Mouse (Mus musculus) heart, postnatal 0 days (tissue): ENCODE data around the gene C1s2. TPM values are rescaled to one million over a fixed set of nuclear protein-coding genes. Genes with fewer than 3 reads are reported as not detected.
"Not testable (repeated sequence)": the region's sequence is repeated elsewhere in the genome, so short reads cannot be mapped to it uniquely, and the experiment has no call there.

ENCODE experiments used
- ATAC-seq: fragments of 200-750 bp; cut with Nextera tagmentation; 2 replicates; pipeline ENCODE4 v1.8.0; 2017; ENCODE audit warnings: low read depth, moderate number of reproducible peaks, moderate library complexity; ENCODE audit not compliant: insufficient read depth
- DNase-seq: peaks from one replicate; pipeline ENCODE4 v3.0.0-alpha.2; 2016; ENCODE audit warnings: low spot score
- H3K27ac ChIP-seq: fragments of 300-500 bp; sonication (generic); 2 replicates; pipeline ENCODE4 v1.5.1; 2014; ENCODE audit warnings: low read depth, mild to moderate bottlenecking
- H3K27me3 ChIP-seq: fragments of 300-500 bp; sonication (generic); 2 replicates; pipeline ENCODE4 v1.6.1; 2014; ENCODE audit warnings: low read length, mixed read lengths; ENCODE audit not compliant: control insufficient read depth, insufficient read depth
- H3K36me3 ChIP-seq: fragments of 300-500 bp; sonication (generic); replicated peaks from 2 replicates; pipeline ENCODE4 v1.6.1; 2014; ENCODE audit warnings: low read length, mixed read lengths; ENCODE audit not compliant: control insufficient read depth, insufficient read depth
- H3K4me1 ChIP-seq: fragments of 300-500 bp; sonication (generic); 2 replicates; pipeline ENCODE4 v1.6.1; 2014; ENCODE audit warnings: antibody characterized with exemption; ENCODE audit not compliant: control insufficient read depth, insufficient read depth
- H3K4me2 ChIP-seq: fragments of 300-500 bp; sonication (generic); 2 replicates; pipeline ENCODE4 v1.6.1; 2014; ENCODE audit warnings: low read depth, mild to moderate bottlenecking, low read length, moderate library complexity
- H3K4me3 ChIP-seq: fragments of 300-500 bp; sonication (generic); 2 replicates; pipeline ENCODE4 v1.5.1; 2014; ENCODE audit warnings: low read depth, low read length
- H3K9ac ChIP-seq: fragments of 300-500 bp; sonication (generic); replicated peaks from 2 replicates; pipeline ENCODE4 v1.6.1; 2014; ENCODE audit warnings: low read depth, low read length, mixed read lengths
- H3K9me3 ChIP-seq: fragments of 300-500 bp; sonication (generic); replicated peaks from 2 replicates; pipeline ENCODE4 v1.6.1; 2016; ENCODE audit warnings: low read length; ENCODE audit not compliant: control insufficient read depth
- CTCF ChIP-seq: IDR thresholded peaks from 2 replicates; pipeline ENCODE4 v1.5.1; 2016; ENCODE audit warnings: antibody characterized with exemption, control low read depth, low read depth
- EP300 ChIP-seq: IDR thresholded peaks from 2 replicates; pipeline ENCODE4 v1.6.1; 2016; ENCODE audit warnings: antibody characterized with exemption, low read depth
- WGBS: fragments of 180-500 bp; shearing (Covaris S2); extraction: QIAGEN DNeasy Blood & Tissue Kit; methylation state at CpG from one replicate; pipeline ENCODE4 v1.1.7; 2014; 5-methylcytosine and 5-hydroxymethylcytosine counted together
- polyA plus RNA-seq: library from polyadenylated mRNA; unstranded; fragments of >200 nt; fragmentation: Nextera tagmentation; extraction: Ambion mirVana; gene quantifications from 2 replicates; pipeline ENCODE4 v1.2.1, GENCODE M21; 2015
- total RNA-seq: library from RNA; depleted of rRNA; stranded (reverse); fragments of >200 nt; gene quantifications from 2 replicates; pipeline ENCODE4 v1.2.3, GENCODE M21; 2014; ENCODE audit warnings: low replicate concordance; rRNA removed

The C1s2 gene
- total and polyA plus RNA-seq, 2 experiments from 2014 or later = 0.08 TPM; not detected in 1

- TF ChIP-seq CTCF (no peak), EP300 (no peak)
- Histone ChIP-seq H3K9me3 (no peaks in the 10 kb centered on the region), H3K27ac (no peak overlapping the region), H3K4me3 (no peak overlapping the region), H3K4me2 (no peak overlapping the region), H3K9ac (no peak overlapping the region), H3K27me3 (no peaks in the 10 kb centered on the region), H3K36me3 (no peaks in the 10 kb centered on the region), H3K4me1 (no peaks in the 10 kb centered on the region)
- ATAC-seq (no peak), DNase-seq (no peak)
- WGBS = 77% methylated on average over 1 of the region's 1 CpGs
These were observed 53.7 kb downstream of the C1s2 start for GRCm38 (mm10) chr6:124582231-124582630.

- not testable (repeated sequence) for DNase-seq, H3K36me3 ChIP-seq, H3K4me2 ChIP-seq, H3K9ac ChIP-seq, H3K9me3 ChIP-seq, H3K4me3 ChIP-seq, H3K27me3 ChIP-seq, ATAC-seq, H3K27ac ChIP-seq, H3K4me1 ChIP-seq
- 62% methylated on average over 6 of the region's 7 CpGs for WGBS
These were observed 55.7 kb downstream of the C1s2 start for GRCm38 (mm10) chr6:124580155-124580554.

- H3K4me3 ChIP-seq, H3K27me3 ChIP-seq, DNase-seq, H3K36me3 ChIP-seq, H3K9me3 ChIP-seq, H3K4me1 ChIP-seq, H3K9ac ChIP-seq, H3K4me2 ChIP-seq, ATAC-seq, H3K27ac ChIP-seq: not testable (repeated sequence)
- 72% methylated on average over 3 of the region's 3 CpGs for WGBS
These were observed 60.7 kb downstream of the C1s2 start for GRCm38 (mm10) chr6:124575155-124575678.

Other genes with a start within 250 kb of the C1s2 start
- gene Pex5, start 221.0 kb downstream of the C1s2 start, total RNA-seq = 42.9 and 47.7 TPM in 2 replicates
- gene Pex5, start 221.0 kb downstream of the C1s2 start, polyA plus RNA-seq = 20.8 and 21.4 TPM in 2 replicates
- gene Clstn3, start 171.3 kb downstream of the C1s2 start, total RNA-seq = 0.23 and 0.84 TPM in 2 replicates
- 0.16 and 0.18 TPM in 2 replicates for gene Clstn3, start 171.3 kb downstream of the C1s2 start, polyA plus RNA-seq
- gene C1rl, start 143.0 kb downstream of the C1s2 start, total RNA-seq = 0.46 and 1.4 TPM in 2 replicates
- gene C1rl, start 143.0 kb downstream of the C1s2 start, polyA plus RNA-seq = 0.48 and 0.63 TPM in 2 replicates
- 3.9 and 11.1 TPM in 2 replicates for gene C1ra, start 123.7 kb downstream of the C1s2 start, total RNA-seq
- gene C1ra, start 123.7 kb downstream of the C1s2 start, polyA plus RNA-seq = 3.1 and 4.3 TPM in 2 replicates
- 1.1 and 7.0 TPM in 2 replicates for gene C1s1, start 93.7 kb downstream of the C1s2 start, total RNA-seq
- 2.7 and 3.7 TPM in 2 replicates for gene C1s1, start 93.7 kb downstream of the C1s2 start, polyA plus RNA-seq
- not detected in 2 replicates for gene C1rb, start 65.8 kb downstream of the C1s2 start, total RNA-seq
- not detected in 2 replicates for gene C1rb, start 65.8 kb downstream of the C1s2 start, polyA plus RNA-seq
- gene Lpcat3, start 26.9 kb upstream of the C1s2 start, total RNA-seq = 49.3 and 50.5 TPM in 2 replicates
- gene Lpcat3, start 26.9 kb upstream of the C1s2 start, polyA plus RNA-seq = 61.1 and 62.7 TPM in 2 replicates
- 94.9 and 106 TPM in 2 replicates for gene Emg1, start 76.1 kb upstream of the C1s2 start, total RNA-seq
- 85.6 and 97.0 TPM in 2 replicates for gene Emg1, start 76.1 kb upstream of the C1s2 start, polyA plus RNA-seq
- gene Phb2, start 76.3 kb upstream of the C1s2 start, total RNA-seq = 407 and 409 TPM in 2 replicates
- gene Phb2, start 76.3 kb upstream of the C1s2 start, polyA plus RNA-seq = 423 and 432 TPM in 2 replicates
- 2.4 and 6.3 TPM in 2 replicates for gene Ptpn6, start 102.6 kb upstream of the C1s2 start, total RNA-seq
- 4.3 and 4.5 TPM in 2 replicates for gene Ptpn6, start 102.6 kb upstream of the C1s2 start, polyA plus RNA-seq
- 119 and 153 TPM in 2 replicates for gene Grcc10, start 105.3 kb upstream of the C1s2 start, total RNA-seq
- gene Grcc10, start 105.3 kb upstream of the C1s2 start, polyA plus RNA-seq = 492 and 535 TPM in 2 replicates
- not detected in 2 replicates for gene Gm45234, start 119.9 kb upstream of the C1s2 start, total RNA-seq
- gene Gm45234, start 119.9 kb upstream of the C1s2 start, polyA plus RNA-seq = not detected in 2 replicates
- gene Atn1, start 120.4 kb upstream of the C1s2 start, total RNA-seq = 7.8 and 8.5 TPM in 2 replicates
- 5.4 and 6.0 TPM in 2 replicates for gene Atn1, start 120.4 kb upstream of the C1s2 start, polyA plus RNA-seq
- gene Eno2, start 133.6 kb upstream of the C1s2 start, total RNA-seq = 1.7 and 4.1 TPM in 2 replicates
- gene Eno2, start 133.6 kb upstream of the C1s2 start, polyA plus RNA-seq = 1.3 and 1.5 TPM in 2 replicates
- gene Lrrc23, start 143.6 kb upstream of the C1s2 start, total RNA-seq = not detected in 2 replicates
- 0.95 TPM in 1 of 2 replicates, not detected in the other for gene Lrrc23, start 143.6 kb upstream of the C1s2 start, polyA plus RNA-seq
- gene Spsb2, start 172.6 kb upstream of the C1s2 start, total RNA-seq = 5.9 and 17.6 TPM in 2 replicates
- gene Spsb2, start 172.6 kb upstream of the C1s2 start, polyA plus RNA-seq = 7.0 and 7.7 TPM in 2 replicates
- 1,544 and 1,648 TPM in 2 replicates for gene Tpi1, start 178.2 kb upstream of the C1s2 start, total RNA-seq
- gene Tpi1, start 178.2 kb upstream of the C1s2 start, polyA plus RNA-seq = 1,138 and 1,142 TPM in 2 replicates
- gene Usp5, start 193.4 kb upstream of the C1s2 start, total RNA-seq = 92.2 and 126 TPM in 2 replicates
- gene Usp5, start 193.4 kb upstream of the C1s2 start, polyA plus RNA-seq = 66.4 and 73.5 TPM in 2 replicates
- 95.9 and 127 TPM in 2 replicates for gene Cdca3, start 193.5 kb upstream of the C1s2 start, total RNA-seq
- gene Cdca3, start 193.5 kb upstream of the C1s2 start, polyA plus RNA-seq = 51.6 and 52.9 TPM in 2 replicates
- 0.50 and 4.2 TPM in 2 replicates for gene Gnb3, start 204.2 kb upstream of the C1s2 start, total RNA-seq
- gene Gnb3, start 204.2 kb upstream of the C1s2 start, polyA plus RNA-seq = 2.8 and 3.3 TPM in 2 replicates
- gene P3h3, start 221.7 kb upstream of the C1s2 start, total RNA-seq = 38.5 and 41.1 TPM in 2 replicates
- gene P3h3, start 221.7 kb upstream of the C1s2 start, polyA plus RNA-seq = 7.2 and 7.6 TPM in 2 replicates
- 2.9 and 9.7 TPM in 2 replicates for gene Gpr162, start 227.9 kb upstream of the C1s2 start, total RNA-seq
- gene Gpr162, start 227.9 kb upstream of the C1s2 start, polyA plus RNA-seq = 1.2 and 1.5 TPM in 2 replicates